Mouse (Mus musculus) neural tube, embryonic 13.5 days (tissue): ENCODE measurements around the gene Zc3h7a. TPM values are rescaled to one million over a fixed set of nuclear protein-coding genes. Genes with fewer than 3 reads are reported as not detected.

Experiments used
- ATAC-seq: fragments of 200-750 bp; cut with Nextera tagmentation; 2 replicates; pipeline ENCODE4 v1.8.0; 2017; ENCODE audit warnings: low read depth, mild to moderate bottlenecking, moderate TSS enrichment, moderate library complexity
- H3K27ac ChIP-seq: fragments of 300-500 bp; sonication (generic); replicated peaks from 2 replicates; pipeline ENCODE4 v1.5.1; 2015; ENCODE audit warnings: moderate library complexity, mild to moderate bottlenecking, inconsistent platforms
- H3K27me3 ChIP-seq: fragments of 300-500 bp; sonication (generic); 2 replicates; pipeline ENCODE4 v1.6.1; 2015; ENCODE audit warnings: mild to moderate bottlenecking, inconsistent platforms
- H3K36me3 ChIP-seq: fragments of 300-500 bp; sonication (generic); 2 replicates; pipeline ENCODE4 v1.6.1; 2015; ENCODE audit warnings: mild to moderate bottlenecking, inconsistent platforms
- H3K4me1 ChIP-seq: fragments of 300-500 bp; sonication (generic); replicated peaks from 2 replicates; pipeline ENCODE4 v1.6.1; 2015; ENCODE audit warnings: inconsistent platforms
- H3K4me2 ChIP-seq: fragments of 300-500 bp; sonication (generic); 2 replicates; pipeline ENCODE4 v1.6.1; 2015; ENCODE audit warnings: inconsistent platforms, mild to moderate bottlenecking, moderate library complexity
- H3K4me3 ChIP-seq: fragments of 300-500 bp; sonication (generic); 2 replicates; pipeline ENCODE4 v1.5.1; 2015; ENCODE audit warnings: mild to moderate bottlenecking, inconsistent platforms
- H3K9ac ChIP-seq: fragments of 300-500 bp; sonication (generic); 2 replicates; pipeline ENCODE4 v1.6.1; 2015; ENCODE audit warnings: moderate library complexity, mild to moderate bottlenecking, inconsistent platforms
- H3K9me3 ChIP-seq: fragments of 300-500 bp; sonication (generic); 2 replicates; pipeline ENCODE4 v1.6.1; 2016; ENCODE audit warnings: inconsistent platforms
- WGBS: fragments of 180-500 bp; shearing (Covaris S2); methylation state at CpG from one replicate; pipeline ENCODE4 v1.1.7; 2015; 5-methylcytosine and 5-hydroxymethylcytosine counted together
- microRNA-seq: library from miRNA; unstranded; fragments of <30 nt; microRNA quantifications from one replicate; pipeline ENCODE4, GENCODE M21; 2016
- polyA plus RNA-seq: library from polyadenylated mRNA; unstranded; fragments of >200 nt; fragmentation: Nextera tagmentation; extraction: Ambion mirVana; gene quantifications from 2 replicates; pipeline ENCODE4 v1.2.1, GENCODE M21; 2015

Zc3h7a gene
- polyA plus RNA-seq, 1 experiment from 2014 or later = 74.6 TPM

DNA sequence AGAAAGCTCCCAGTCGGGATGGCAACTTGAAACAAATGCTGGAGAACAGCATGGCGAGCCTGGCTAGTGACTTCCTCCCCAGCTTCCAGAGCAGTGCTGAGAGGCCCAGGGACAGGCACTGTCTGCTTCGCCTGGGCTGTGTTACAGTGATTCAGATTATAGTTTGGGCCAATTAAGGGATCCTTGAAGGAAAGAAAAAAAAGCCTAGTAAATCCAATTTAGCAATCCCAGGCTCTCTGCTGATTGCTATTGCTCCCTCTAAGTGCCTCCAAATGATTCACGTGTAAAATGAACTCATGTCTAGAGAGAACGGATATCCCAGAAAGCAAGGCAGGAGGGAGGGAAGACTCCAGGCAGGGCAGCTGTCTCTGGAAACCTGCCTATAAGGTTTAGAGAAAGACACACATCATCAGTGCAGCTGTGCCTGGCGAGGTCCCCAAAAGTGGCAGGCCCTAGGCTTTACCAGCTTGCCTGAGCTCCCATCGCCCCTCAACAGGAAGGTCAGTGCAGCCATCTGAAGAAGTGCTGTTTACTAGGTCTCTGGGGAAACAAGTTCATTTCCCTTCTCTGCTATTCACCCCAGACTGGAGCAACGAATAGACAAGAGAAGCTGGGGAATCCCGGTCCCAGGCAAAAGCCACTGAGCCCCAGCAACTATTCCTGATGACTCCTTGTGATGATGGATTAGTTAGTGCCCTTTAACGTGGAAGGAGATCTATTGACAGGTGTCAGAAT lies 85.2 kb downstream of the Zc3h7a start:
- no peak for ATAC-seq

DNA sequence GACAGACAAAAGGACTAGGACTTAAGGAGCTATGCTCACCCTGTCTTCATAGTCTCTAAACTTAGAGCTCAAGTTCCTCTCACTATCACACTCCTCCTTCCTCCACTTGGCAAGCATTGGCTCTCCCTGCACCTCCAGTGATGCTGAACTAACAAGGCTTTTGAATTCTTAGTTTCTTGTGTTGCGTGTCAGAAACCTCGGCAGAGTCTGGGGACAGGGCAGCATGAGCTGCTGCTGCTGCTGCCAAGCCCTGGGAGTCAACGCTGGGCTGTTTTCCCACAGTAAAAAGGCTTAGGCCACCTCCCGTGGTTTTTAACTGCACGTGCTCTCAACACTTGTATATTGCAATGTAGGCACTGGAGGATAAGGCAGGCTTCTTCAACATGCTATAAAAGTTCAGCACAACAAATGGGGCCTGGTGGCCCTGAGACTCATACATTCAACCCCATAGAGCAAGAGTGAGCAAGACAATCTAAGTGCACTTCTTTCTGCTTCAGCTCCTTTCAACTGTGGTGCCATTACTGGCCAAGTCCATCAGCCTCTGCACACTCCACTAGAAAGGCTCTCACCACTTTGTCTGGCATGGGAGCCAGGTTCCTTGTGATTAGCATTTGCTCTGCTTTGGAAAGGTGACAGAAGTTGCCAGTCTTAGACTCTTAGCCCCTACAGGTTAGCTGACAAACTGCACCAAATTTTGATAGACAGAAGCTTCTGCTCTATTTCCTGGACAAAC lies 89.2 kb downstream of the Zc3h7a start:
- H3K36me3 ChIP-seq = peaks cover 85% of the 10 kb centered on the region
- no peak overlapping the region for H3K4me2 ChIP-seq
- no peak overlapping the region for H3K4me3 ChIP-seq
- H3K27ac ChIP-seq = peak overlapping the region; percentile 74
- 35% methylated on average over 5 of the region's 5 CpGs for WGBS
- ATAC-seq = peak; percentile 71
- H3K4me1 ChIP-seq = peaks cover 11% of the 10 kb centered on the region; the same call in 1 of the 2 replicates
- no peaks in the 10 kb centered on the region for H3K27me3 ChIP-seq
- H3K9ac ChIP-seq = 0 out of 2 replicates have a peak overlapping the region, but pooled peaks have one; percentile 13
- no peaks in the 10 kb centered on the region for H3K9me3 ChIP-seq

More for the DNA sequence above, 85.2 kb downstream of the Zc3h7a start:
- Histone ChIP-seq H3K9ac (no peak overlapping the region), H3K4me3 (no peak overlapping the region), H3K36me3 (peaks cover 69% of the 10 kb centered on the region), H3K4me1 (peaks cover 11% of the 10 kb centered on the region; the same call in 1 of the 2 replicates), H3K9me3 (no peaks in the 10 kb centered on the region), H3K4me2 (no peak overlapping the region), H3K27me3 (no peaks in the 10 kb centered on the region), H3K27ac (no peak overlapping the region; the same call in 1 of the 2 replicates)
- WGBS = 85% methylated on average over 10 of the region's 10 CpGs

Small RNAs within 50 kb of the gene (microRNA-seq; reads per million reads assigned to microRNA genes)
- gene Gm23935 = 97.1 reads per million, percentile 55 among the genes with 10 or more reads in this experiment

Other genes starting within 250 kb of the Zc3h7a start
- 123 and 124 TPM in 2 replicates for gene Snn, start 115.4 kb downstream of the Zc3h7a start, polyA plus RNA-seq
- 41.2 and 41.5 TPM in 2 replicates for gene Litaf, start 110.2 kb downstream of the Zc3h7a start, polyA plus RNA-seq
- 28.7 and 29.6 TPM in 2 replicates for gene Txndc11, start 41.7 kb downstream of the Zc3h7a start, polyA plus RNA-seq
- gene Rsl1d1, start 26.9 kb upstream of the Zc3h7a start, polyA plus RNA-seq = 144 and 164 TPM in 2 replicates
- gene Gspt1, start 77.9 kb upstream of the Zc3h7a start, polyA plus RNA-seq = 52.4 and 62.7 TPM in 2 replicates
- gene Tnfrsf17, start 137.4 kb upstream of the Zc3h7a start, polyA plus RNA-seq = 0.33 TPM in 1 of 2 replicates, not detected in the other
- gene Snx29, start 146.5 kb upstream of the Zc3h7a start, polyA plus RNA-seq = 17.2 and 20.0 TPM in 2 replicates